ENCODE assay signal across 27 mouse cellular contexts in the genomic region with DNA sequence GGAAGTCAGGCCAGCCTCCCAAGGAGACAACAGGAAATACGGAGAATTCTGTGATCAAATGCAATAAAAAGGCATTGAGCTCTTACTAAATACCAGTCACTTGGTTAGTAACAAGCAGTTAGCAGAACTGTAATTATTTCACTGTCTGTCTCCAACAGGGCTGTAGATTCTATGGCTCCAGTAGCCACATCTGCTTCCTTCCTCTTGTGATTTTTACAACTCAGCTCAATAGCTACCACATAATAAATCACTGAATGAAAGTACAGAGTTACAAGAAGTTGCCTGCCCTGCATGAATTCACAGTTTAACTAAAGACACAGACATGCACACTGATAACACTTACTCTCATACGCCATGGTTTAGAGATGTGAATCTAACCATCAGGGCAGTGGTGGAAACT.
DNase-seq lines count a peak whose midpoint lies in the region; ATAC-seq and TF ChIP-seq lines count a peak whose summit lies in the region.
"Had no signal": no experiment of that assay in that cellular context is flagged by ENCODE, and none has a peak within 500 bp of the region (broad histone marks: within the 10 kb centered on the region; RNA-seq: fewer than 3 reads in every experiment).

No protein-coding gene starts in this region.

- TF ChIP-seq CTCF in bone marrow macrophage, adult 2 months (IDR thresholded peaks at IDR 0.05; ENCODE audit: low read depth, low read length), result no peak

- H3K4me1 ChIP-seq in bone marrow macrophage, adult 2 months (ENCODE audit: control insufficient read depth, insufficient read depth, low read length), result peaks cover 31% of the 10 kb centered on the region
- H3K4me1 ChIP-seq: forebrain, embryonic 10.5 days had no signal

- H3K4me3 ChIP-seq in bone marrow macrophage, adult 2 months (ENCODE audit: insufficient read depth, low read length), result no peak overlapping the region
- H3K4me3 ChIP-seq: embryonic facial prominence, embryonic 13.5 days; forebrain, embryonic 10.5 days; forebrain, embryonic 13.5 days; gastrocnemius, adult 2 months; heart, embryonic 12.5 days; heart, embryonic 15.5 days; hindbrain, embryonic 12.5 days; hindbrain, embryonic 15.5 days had no signal

- H3K27ac ChIP-seq in bone marrow macrophage, adult 2 months (ENCODE audit: insufficient read depth, low read depth, low read length), result peak overlapping the region; percentile 78
- H3K27ac ChIP-seq: embryonic facial prominence, embryonic 13.5 days; forebrain, embryonic 10.5 days; forebrain, embryonic 13.5 days; gastrocnemius, adult 2 months; heart, embryonic 15.5 days; hindbrain, embryonic 12.5 days; hindbrain, embryonic 15.5 days had no signal

- TF ChIP-seq POLR2A in bone marrow macrophage, adult 2 months (IDR thresholded peaks at IDR 0.05; ENCODE audit: borderline replicate concordance, low read depth, low read length), result no peak

- intact Hi-C loops in heart, postnatal 10 days (cut with DNase I), result no loop called here

- DNase-seq in heart, adult 11 months, result peak; percentile 42
- no peak for DNase-seq in heart, postnatal 10 days
- DNase-seq in forelimb bud, embryonic 11.5 days (ENCODE audit: low read depth, low spot score), result peak; percentile 29
- no peak for DNase-seq in lung, adult 18-20 months
- DNase-seq in urinary bladder, postnatal 25 days (ENCODE audit: low spot score), result no peak
- DNase-seq: adrenal gland, adult 2 months; adrenal gland, postnatal 14 days; B cell, adult 2 months; cerebellum, adult 11-12 months; cerebellum, adult 8-10 months; cerebellum, postnatal 10 days; cerebellum, postnatal 36 days; gastrocnemius, adult 2 months; gastrocnemius, postnatal 14 days; heart, adult 18-20 months; heart, postnatal 14 days; heart, postnatal 4 days had no signal

- ATAC-seq in megakaryocyte progenitor cell, adult 5-6 weeks (replicated peaks; ENCODE audit: poor library complexity), result peak; percentile 14; the same call in 1 of the 2 replicates
- ATAC-seq: forebrain, embryonic 13.5 days; forebrain, embryonic 16.5 days had no signal

Comparison
In these comparisons a context has a peak if more than half of its experiments do, and no peak if none do; other contexts are left out.
1. DNase-seq: peak in heart, adult 11 months (single experiment) and forelimb bud, embryonic 11.5 days (single experiment); none in heart, postnatal 10 days (0 of 2), lung, adult 18-20 months (0 of 2) and urinary bladder, postnatal 25 days (single experiment).